Mouse (Mus musculus): Measurements from ENCODE around the gene Ascc3. TPM values are rescaled to one million over a fixed set of nuclear protein-coding genes. Genes with fewer than 3 reads are reported as not detected.

Gene Ascc3
- 10 to 100 TPM; 27.2 to 33.5 TPM for total RNA-seq (2021)
- long read RNA-seq, experiment 1, partial matches to known transcripts = 2 of 2 reads
- long read RNA-seq, experiment 1, other reads (novel, unspliced or antisense) = 0 of 2 reads
- long read RNA-seq, experiment 2, partial matches to known transcripts = 6 of 6 reads
- long read RNA-seq, experiment 2, other reads (novel, unspliced or antisense) = 0 of 6 reads

DNA sequence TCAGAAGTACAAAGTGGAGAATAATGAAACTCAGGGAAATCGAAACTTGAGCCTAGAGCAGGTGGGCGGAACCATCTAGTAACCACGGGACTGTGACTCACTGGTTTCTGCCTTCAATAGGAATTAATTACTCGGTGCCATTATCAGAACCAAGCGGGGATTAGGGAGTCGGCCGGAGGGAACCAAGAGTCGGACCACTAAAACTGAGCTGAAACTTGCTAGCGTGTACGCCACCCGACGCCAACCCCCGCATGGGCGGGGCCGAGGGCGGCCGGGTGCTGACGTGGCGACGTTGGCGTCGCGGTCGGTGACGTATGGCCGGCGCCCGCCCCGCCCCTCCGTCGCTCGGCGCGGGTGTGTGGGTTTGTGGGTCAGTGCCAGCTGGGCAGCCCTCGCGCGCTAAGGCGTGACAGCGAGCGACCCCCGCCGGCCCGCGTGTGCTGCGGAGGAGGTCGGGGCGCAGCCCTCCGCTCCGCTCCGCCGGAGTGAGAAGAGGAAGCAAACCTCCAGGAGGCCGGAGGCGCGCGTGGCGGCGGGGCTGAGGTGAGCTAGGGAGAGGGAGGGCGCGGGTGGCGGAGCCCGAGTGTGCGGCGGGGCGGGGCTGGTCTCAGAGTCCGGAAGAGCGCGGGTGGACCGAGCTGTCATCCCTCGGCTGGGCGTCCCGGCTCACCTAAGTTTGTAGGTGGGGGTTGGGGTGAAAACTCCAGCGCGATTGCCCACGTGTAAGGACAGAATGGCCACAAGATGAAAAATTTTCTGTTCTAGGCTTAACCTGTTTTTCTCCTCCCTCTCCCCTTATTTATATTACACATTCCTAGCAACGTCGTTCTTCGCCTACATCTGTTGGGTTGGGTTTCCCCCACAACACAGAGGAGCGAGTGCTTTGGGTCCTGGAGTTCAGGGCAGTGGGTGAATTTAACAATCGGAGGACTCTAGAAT lies at the start of gene Ascc3:
Gene Ascc3, plus strand, starts transcription at position 315 of the 939 bp plus-strand sequence.
- DNase-seq (ENCODE audit: low spot score in 2 of 2) = peak; percentile 95 to 96

DNA sequence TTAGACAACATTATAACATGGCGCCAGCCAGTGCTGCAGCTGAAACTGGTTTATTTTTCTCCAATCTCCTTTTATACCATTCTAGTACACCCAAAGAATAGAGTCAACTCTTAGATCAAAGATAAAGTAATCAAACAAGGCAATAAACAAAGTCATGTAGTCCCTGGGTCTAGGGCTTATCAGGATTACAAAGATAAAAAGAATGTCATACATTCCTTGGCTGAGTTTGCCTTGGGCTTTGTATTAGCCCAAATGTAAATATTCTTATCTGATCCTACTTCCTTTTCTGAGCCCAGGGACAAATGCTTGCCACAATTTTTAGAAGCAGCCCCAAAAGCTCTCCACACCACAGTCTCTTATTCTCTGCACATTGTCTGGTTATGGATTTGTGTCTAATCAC lies 7.7 kb upstream of the Ascc3 start:
- DNase-seq (ENCODE audit: low spot score in 2 of 2) = no peak

DNA sequence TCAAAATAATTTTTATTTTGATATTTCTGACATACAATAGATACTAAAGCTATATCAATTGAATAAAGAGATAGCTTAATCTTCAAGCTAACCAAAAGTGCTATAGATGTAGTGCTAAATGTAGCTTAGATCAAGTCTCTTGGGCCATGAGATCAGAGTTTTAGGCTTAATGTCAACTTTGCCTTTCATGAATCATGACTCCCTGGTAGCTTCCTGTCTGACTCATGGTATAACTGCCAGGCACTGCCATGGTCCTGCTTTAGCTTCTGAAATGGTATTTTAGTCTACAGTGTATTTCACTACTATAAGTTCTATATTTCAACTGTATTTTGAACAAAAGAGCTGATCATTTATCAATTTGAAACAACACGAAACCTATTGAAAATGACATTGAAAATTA lies 5.9 kb upstream of the Ascc3 start:
- DNase-seq (ENCODE audit: low spot score in 2 of 2) = no peak

DNA sequence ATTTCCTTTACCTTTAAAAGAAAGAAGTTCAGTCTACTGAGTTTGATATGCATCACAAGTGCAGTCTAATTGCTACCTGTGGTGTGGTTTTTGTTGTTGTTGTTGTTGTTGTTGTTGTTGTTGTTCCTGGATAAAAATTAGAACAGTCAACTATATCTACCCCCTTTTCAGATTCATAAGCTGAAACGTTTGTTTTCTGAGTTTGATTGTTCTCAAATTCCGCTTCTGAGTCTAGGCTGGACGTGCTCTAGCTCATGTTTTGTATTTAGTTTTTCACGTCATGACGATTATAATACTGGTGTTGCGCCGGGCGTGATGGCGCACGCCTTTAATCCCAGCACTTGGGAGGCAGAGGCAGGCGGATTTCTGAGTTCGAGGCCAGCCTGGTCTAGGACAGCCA lies 902 bp downstream of the Ascc3 start:
- DNase-seq (ENCODE audit: low spot score in 2 of 2) = no peak

DNA sequence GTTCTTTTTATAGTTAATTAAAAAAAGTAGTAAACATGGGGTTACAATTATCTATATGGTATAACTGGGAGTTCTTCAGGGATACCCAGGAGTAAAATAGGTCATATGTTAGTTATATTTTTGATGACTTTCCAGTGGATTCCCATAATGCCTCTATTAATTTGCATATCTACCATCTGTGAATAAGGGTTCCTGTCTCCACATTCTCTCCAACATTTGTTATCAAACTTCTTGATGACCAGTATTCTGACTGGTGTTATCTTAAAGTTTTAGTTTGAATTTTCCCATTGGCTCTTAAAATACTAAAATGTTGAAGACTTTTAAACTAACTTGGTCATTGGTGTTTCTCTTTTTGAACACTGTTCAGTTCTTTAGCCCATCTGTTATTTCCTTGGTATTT lies 2.9 kb downstream of the Ascc3 start:
- no peak for DNase-seq (ENCODE audit: low spot score in 2 of 2)

DNA sequence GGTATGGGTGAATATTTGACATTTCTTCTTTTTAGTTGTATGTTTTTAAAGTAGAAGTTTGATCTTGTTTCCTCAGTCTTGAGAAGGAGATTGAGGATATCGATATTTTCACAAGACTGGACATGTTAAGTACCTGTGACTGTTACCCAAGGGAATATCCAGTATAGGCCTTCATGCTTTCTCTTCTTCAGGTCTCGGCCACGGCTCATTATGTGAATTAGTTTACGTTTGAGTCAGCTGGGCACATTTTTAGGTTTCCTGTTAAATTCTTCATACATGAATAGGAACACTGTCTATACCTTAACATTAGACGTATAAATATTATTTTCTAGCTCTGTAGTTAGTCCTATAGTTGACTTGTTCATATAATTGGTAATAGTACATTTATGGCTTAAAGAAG lies 12.4 kb downstream of the Ascc3 start:
- DNase-seq (ENCODE audit: low spot score in 2 of 2) = no peak

DNA sequence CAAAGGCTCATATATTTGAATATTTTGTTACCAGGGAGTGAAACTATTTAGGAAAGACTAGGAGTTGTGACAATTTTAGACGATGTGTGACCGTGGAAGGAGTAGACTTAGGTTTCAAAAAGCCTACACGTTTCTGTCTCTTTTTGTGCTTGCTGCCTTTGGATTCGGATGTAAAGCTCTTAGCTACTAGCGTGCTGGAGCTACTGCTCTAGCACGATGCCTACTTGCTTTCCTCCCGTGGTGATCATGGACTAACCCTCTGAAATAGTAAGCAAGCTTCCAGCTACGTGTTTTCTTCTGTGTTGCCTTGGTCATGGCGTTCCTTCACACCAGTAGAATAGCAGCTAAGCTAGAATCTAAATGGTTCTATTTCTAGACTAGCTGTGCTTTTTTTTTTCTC lies 21.4 kb downstream of the Ascc3 start:
- DNase-seq (ENCODE audit: low spot score in 2 of 2) = no peak

DNA sequence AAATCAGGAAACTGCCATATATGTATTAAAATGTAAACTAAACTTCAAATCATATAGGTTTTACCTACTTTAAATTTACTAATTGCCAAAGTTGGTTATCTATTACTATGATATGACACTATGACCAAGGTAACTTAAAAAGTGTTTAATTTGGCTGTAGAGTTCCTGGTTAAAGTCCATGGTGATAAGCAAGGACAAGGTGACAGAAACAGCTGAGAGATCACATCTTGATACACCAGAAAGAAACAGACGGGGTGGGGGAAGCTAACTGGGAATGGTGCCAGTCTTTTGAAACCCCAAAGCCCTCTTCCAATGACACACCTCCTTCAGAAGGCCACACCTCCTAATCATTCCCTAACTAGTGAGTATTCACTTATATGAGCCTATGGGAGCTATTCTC lies 33.4 kb downstream of the Ascc3 start:
- DNase-seq (ENCODE audit: low spot score in 2 of 2) = no peak

DNA sequence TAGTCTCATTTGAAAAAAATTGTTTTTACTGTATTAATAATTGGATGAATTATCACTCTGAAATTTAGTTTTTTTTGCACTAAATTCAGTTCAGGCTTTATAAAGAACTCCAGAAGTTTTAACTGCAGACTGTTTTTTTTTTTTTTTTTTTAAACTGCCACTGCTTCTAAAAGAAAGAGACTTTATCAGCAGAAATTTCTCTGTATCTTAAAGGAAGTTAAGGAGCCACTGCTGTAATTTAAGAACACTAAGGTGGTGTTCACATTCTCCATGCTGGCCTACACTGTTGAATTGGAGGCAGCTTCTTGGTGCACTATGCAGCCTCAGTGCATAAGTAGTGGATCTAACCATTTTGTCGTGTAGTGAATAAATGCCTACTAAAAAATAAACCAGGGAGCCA lies 47.1 kb downstream of the Ascc3 start:
- no peak for DNase-seq (ENCODE audit: low spot score in 2 of 2)

DNA sequence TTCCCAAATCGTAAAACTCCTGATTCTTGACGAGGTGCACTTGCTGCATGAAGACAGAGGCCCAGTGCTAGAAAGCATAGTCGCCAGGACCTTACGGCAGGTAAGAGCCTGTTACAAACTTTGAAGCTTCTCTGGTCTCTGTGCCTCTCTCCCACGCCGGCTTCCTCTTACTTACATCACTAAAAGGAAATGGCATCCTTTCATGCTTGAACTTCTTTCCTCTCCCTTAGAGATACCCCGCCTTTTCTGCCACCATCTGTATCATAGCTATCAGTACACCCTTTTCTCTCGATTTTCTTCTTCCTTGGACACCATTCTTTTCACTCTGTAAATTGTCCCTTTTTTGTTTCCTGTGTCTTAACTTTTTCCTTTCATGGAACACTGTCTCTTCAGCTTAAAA lies 58.1 kb downstream of the Ascc3 start:
- no peak for DNase-seq (ENCODE audit: low spot score in 2 of 2)

DNA sequence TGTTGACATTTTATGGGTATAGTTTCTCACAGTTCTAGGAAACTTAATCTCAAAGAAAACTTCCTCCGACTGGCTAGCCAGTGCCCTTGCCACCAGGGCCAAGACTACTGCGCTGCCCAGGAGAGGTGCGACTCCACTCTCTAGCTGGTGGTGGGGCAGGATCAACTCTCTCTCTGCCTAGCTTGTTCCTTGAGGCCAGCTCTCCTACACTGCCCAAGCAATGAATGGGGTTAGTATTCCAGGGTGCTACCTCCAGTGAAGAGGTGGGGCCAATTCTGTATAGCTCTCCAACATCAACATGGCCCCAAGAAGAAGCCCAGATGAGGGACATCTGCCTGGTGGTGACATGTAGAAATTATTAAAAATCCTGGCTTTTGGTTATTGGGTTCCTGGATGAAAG lies 61.1 kb downstream of the Ascc3 start:
- DNase-seq (ENCODE audit: low spot score in 2 of 2) = no peak

DNA sequence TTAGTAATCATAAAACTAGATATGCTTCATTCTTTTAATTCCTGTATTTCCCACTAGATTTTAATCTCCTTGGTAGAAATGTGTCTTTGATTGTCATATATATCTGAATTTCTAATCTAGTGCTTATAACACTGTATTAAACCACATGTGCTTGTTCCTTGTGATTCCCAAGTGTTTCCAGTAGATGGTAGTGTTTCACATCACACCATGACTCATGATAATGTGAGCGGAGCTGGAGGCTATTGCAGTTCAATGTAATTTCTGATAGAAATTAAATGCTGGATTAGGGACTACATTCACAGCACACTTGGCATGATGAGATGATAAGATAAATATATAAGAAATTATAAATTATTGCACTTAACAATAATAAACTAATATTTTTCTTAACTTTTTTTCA lies 64.9 kb downstream of the Ascc3 start:
- peak in 1 of 2 experiments; percentile 4 for DNase-seq (ENCODE audit: low spot score in 2 of 2)

DNA sequence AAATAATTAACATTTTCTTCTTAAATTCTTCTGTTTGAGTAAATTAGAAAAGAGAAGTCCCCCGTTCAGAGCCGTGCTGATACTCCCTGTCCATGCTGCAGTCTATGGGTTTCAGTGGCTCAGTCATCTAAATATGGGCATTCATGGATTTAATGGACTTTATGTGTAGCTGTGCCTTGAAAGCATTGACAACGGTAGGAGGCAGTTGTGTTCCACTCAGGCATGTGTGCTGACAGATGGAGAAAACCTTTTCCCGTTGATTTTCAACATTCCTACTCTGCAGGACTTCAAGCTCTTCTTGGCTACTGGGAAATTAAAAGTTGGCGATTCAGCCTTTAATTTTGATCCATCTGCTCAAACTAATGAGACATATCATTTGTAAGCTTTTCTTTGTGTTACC lies 79.0 kb downstream of the Ascc3 start:
- no peak for DNase-seq (ENCODE audit: low spot score in 2 of 2)

DNA sequence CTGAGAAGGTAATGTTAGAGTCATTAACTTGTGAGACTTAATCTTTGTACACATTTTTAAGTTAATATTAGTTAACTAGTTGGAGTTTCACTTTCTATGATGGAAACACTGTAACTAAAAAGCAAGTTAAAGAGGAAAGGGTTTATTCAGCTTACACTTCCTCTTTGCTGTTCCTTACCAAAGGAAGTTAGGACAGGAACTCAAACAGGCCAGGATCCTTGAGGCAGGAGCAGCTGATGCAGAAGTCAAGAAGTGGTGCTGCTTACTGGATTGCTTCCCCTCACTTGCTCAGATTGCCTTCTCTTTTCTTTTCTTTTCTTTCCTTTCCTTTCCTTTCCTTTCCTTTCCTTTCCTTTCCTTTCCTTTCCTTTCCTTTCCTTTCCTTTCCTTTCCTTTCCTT lies 97.9 kb downstream of the Ascc3 start:
- no peak for DNase-seq (ENCODE audit: low spot score in 2 of 2)

DNA sequence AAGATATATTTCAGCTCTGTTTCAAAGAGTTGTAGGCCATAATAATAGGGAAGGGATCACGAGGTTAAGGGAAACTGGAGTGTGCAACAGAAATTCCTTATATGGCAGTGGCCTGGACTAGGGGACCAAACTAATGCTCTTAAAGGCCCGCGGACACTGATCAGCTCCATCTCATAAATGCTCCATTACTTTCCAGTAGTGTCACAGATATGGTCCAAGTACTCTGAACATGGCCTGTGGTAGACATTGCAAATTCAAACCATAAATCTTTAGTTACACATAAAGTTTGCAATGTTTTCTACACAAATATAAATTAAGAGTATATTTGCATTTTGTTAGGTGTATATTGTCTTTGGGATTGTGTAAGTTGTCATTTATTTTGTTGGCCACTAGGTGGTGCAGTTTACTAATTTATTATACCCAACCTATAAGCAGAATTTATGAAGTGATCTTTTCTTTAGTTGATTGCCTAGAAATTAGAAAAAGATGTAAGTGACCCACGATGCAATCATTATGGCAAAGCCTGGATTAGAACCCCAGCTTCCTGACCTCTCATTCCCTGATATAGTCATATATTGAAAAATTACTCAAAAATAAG lies 106.5 kb downstream of the Ascc3 start:
- DNase-seq (ENCODE audit: low spot score in 2 of 2) = no peak

DNA sequence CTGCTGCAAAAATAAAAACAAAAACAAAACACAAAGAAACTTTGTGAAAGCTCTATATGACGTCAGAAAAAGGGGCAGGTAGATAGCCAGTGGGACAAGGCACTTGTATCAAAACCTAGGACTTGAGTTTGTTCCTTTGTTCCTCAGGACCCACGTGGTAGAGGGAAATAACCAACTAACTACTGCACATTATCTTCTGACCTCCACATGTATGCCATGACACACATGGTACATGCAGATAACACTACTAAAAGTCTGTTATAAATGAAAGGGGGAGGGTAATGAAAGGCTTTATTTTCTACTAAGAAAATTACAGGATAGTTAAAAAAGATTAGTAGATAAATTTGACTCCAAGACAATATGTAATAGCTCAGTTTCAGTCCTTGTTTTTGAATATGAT lies 109.3 kb downstream of the Ascc3 start:
- DNase-seq (ENCODE audit: low spot score in 2 of 2) = no peak

DNA sequence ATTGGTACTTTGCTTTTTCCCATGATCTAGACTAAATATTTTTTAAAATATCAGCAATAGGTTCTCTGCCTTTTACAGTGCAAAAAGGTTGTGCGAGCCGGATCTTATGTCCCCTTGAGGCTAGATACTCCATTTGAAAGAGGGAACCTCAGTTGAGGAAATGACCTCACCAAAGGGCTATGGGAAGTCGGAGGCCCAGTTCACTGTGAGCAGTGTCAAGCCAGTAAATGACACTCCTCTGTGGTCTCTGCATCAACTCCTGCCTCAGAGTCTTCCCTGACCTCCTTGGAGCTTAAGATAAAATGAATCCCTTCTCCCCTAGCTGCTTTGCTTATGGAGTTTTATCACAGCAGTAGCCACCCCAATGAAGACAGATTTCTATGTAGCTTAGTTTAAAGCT lies 109.9 kb downstream of the Ascc3 start:
- no peak for DNase-seq (ENCODE audit: low spot score in 2 of 2)

DNA sequence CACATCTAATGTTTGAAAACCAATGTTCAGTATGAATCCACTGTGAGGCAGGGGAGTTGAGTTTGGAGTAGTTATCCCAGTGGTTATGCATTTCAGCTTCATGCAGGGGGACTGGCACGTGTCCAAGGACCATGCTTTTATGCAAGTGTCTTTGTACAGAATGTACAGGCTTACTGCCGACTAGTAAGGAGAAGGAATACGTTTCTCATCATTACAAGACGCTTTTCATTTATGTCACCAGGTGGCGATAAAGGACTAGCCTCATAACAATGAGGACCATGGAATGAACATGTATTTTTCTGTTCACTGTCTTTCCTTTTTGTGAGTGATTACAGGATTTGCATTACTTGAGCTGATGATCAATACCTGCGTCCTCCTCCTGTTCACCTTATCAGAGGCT lies 111.7 kb downstream of the Ascc3 start:
- DNase-seq (ENCODE audit: low spot score in 2 of 2) = no peak

DNA sequence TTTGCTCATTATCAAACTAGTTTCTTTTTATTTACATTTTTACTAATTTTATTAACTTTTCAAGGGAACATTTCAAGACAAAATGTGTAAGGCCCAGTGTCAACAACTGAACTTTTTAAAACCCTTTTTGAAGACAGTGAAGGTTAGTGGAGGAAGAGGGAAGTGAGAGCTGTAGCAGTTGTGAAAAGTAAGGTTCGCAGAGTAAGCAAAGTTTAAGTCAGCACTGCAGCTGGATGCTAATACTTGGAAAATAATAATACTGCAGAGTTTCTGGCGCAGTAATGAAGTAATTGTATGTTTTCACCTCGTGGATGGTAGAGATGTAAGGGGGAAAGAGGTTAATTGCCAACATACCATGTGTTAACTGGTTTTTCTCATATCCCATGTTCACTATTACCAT lies 112.4 kb downstream of the Ascc3 start:
- no peak for DNase-seq (ENCODE audit: low spot score in 2 of 2)

DNA sequence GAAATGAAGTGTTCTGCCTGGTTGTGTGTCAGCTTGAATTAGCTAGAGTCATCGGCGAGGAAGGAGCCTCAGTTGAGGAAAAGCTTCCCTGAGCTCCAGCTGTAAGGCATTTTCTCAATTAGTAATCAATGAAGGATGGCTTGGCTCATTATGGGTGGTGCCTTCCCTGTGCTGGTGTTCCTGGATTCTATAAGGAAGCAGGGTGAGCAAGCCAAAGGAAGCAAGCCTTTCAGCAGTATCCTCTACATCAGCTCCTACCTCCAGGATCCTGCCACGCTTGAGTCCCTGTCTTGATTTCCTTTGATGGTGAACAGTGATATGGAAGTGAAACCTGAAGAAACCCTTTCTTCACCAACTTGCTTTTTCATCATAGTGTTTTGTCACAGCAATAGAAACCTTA lies 118.8 kb downstream of the Ascc3 start:
- DNase-seq (ENCODE audit: low spot score in 2 of 2) = no peak

DNA sequence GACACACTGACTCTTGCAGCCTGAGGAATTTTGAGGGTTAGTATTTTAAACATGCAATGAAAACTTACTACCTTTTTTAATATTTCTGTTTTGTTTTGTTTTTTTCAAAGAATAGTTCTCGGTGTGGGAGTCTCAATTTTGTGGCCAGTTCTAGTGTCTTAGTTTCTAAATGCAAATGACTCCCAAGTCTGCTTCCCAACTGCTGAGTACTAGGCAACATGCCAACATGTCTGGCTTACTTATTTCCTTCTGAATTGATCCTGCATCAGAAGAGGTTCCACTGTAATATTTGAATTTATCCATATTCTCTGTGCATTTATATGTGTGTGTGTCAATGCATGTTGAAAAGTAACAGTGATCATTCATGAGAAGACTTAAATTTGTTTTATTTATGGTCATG lies 119.3 kb downstream of the Ascc3 start:
- DNase-seq (ENCODE audit: low spot score in 2 of 2) = no peak

DNA sequence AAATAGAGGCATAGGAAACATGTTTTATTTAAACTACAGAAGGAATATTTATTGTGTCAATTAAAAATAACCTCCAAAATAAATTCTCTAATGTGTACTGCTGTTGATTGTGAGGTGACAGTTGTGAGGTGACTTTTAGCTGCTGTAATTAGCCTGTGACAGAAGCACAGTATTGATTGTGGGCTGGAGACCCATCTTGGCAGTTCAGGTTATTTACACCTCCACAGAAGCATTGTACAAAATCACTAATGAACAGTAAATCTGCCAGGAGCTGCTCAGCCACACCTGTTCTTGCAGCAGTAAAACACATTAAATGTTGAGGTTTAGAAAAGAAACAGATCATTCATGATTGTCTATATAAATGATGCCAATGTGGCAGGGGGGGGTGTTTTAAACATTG lies 141.0 kb downstream of the Ascc3 start:
- DNase-seq (ENCODE audit: low spot score in 2 of 2) = no peak
